Mouse (Mus musculus): Measurements from ENCODE around the gene Rps6ka1. TPM values are rescaled to one million over a fixed set of nuclear protein-coding genes. Genes with fewer than 3 reads are reported as not detected.

Rps6ka1 gene
- polyA plus RNA-seq, 2 experiments: 28.4 to 48.4 TPM

DNA sequence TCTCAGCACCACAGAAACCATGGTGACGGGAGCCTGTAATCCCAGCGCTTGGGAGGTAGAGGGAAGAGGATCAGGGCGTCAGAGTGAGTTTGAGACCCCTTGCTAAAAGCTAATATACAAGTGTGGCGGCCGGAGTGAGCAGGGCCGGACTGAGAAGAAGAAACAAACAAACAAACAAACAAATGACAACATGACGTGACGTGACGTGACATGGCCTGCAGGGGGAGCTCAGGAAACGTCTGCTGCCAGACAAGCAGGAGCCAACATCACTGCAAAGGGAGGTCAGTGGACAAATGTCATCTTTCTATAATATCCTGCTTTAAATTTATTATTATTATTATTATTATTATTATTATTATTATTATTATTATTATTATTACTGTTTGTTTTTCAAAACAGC, 51.0 kb downstream of the Rps6ka1 start:
- Histone ChIP-seq H3K36me3 (replicated peaks; ENCODE audit: control insufficient read depth, insufficient read depth, low read depth) (no peaks in the 10 kb centered on the region), H3K9me3 (ENCODE audit: control insufficient read depth, low read length) (no peaks in the 10 kb centered on the region), H3K27me3 (ENCODE audit: control insufficient read depth, insufficient read depth, low read length) (no peaks in the 10 kb centered on the region), H3K9ac (replicated peaks) (no peak overlapping the region), H3K27ac (no peak overlapping the region), H3K4me1 (replicated peaks; ENCODE audit: control insufficient read depth in 2 of 2, insufficient read depth in 2 of 2, low read length in 1 of 2) (no peaks in the 10 kb centered on the region), H3K4me2 (ENCODE audit: low read depth) (no peak overlapping the region), H3K4me3 (ENCODE audit: insufficient read depth in 1 of 2, low read depth in 2 of 2, low read length in 2 of 2) (no peak overlapping the region)
- peak in 1 of 3 experiments; percentile 59 for DNase-seq (ENCODE audit: low read depth in 3 of 3, low spot score in 3 of 3)
- ATAC-seq (ENCODE audit: insufficient read depth): peak; percentile 52; the same call in 1 of the 2 replicates
- 37% methylated on average over 10 of the region's 10 CpGs for WGBS (ENCODE audit: insufficient replicate concordance)
- TF ChIP-seq CTCF (IDR thresholded peaks at IDR 0.05; ENCODE audit: low read depth): peak; percentile 83
- no peak for TF ChIP-seq EP300 (IDR thresholded peaks at IDR 0.05; ENCODE audit: low read depth)

DNA sequence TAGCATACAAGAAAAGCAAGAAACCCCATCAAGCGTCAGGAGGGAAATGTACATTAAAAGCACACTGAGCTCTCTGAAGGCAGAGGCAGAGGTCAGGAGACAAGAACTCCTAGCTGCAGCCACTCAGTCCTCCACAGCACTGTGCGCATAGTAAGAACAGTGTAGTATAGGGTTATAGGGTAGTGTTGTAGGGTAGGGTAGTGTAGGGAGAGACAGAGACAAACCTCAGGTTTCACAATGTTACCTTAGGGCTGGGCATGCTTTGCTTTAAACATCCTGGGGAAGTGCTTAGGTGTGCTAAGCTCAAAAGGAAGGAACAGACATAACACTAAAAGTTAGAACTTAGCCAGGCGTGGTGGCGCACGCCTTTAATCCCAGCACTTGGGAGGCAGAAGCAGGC, 52.4 kb downstream of the Rps6ka1 start:
- Histone ChIP-seq H3K27me3 (ENCODE audit: control insufficient read depth, insufficient read depth, low read length) (no peaks in the 10 kb centered on the region), H3K36me3 (replicated peaks; ENCODE audit: control insufficient read depth, insufficient read depth, low read depth) (no peaks in the 10 kb centered on the region), H3K4me3 (ENCODE audit: insufficient read depth in 1 of 2, low read depth in 2 of 2, low read length in 2 of 2) (no peak overlapping the region), H3K9ac (replicated peaks) (no peak overlapping the region), H3K4me2 (ENCODE audit: low read depth) (no peak overlapping the region), H3K27ac (no peak overlapping the region), H3K4me1 (replicated peaks; ENCODE audit: control insufficient read depth in 2 of 2, insufficient read depth in 2 of 2, low read length in 1 of 2) (no peaks in the 10 kb centered on the region), H3K9me3 (ENCODE audit: control insufficient read depth, low read length) (no peaks in the 10 kb centered on the region)
- 80% methylated on average over 5 of the region's 5 CpGs for WGBS (ENCODE audit: insufficient replicate concordance)
- DNase-seq (ENCODE audit: low read depth in 3 of 3, low spot score in 3 of 3) (no peak), ATAC-seq (ENCODE audit: insufficient read depth) (no peak)
- no peak for TF ChIP-seq CTCF (IDR thresholded peaks at IDR 0.05; ENCODE audit: low read depth)
- no peak for TF ChIP-seq EP300 (IDR thresholded peaks at IDR 0.05; ENCODE audit: low read depth)

DNA sequence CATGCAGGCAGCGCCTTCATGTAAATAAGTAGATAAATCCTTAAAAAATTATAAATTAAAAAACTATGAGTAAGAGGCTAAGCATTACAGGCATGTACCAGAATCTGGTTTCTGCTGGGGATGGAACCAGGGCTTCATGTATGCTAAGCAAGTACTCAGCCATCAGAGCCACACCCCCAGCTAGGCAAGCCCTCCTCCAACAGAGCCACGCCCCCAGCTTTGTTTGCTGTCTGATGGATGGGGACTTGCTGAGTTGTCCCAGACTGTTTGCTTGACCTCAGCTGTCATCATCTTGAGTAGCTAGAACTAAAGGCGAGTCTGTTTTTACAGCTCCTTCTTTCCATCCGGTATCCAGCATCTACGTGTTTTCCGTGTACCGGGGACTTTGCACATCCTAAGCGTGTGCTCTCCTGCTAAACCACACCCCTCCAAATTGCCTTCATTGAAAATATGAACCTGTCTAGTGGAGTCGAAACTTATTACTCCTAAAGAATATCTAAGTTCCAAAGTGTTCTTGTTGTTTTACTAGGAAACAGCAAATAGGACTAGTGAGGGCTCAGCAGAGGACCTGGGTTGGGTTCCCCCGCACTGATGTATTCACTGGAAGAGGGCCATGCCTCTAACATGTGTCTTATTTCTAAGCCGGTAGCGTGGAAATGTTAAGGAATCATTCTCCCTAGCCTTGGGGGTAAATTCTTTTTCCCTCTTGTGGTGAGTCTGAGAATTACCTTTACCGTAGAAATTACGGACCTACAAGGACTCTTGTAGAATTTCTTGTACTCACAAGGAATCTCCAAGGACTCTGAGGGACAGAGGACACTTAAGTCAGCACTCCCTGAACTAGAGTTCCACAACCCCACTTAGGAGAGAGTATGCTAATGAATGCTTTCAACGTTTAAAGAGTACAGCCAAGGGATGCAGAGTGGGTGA, 54.4 kb downstream of the Rps6ka1 start:
- 69% methylated on average over 15 of the region's 15 CpGs for WGBS (ENCODE audit: insufficient replicate concordance)
- no peak for ATAC-seq (ENCODE audit: insufficient read depth)

DNA sequence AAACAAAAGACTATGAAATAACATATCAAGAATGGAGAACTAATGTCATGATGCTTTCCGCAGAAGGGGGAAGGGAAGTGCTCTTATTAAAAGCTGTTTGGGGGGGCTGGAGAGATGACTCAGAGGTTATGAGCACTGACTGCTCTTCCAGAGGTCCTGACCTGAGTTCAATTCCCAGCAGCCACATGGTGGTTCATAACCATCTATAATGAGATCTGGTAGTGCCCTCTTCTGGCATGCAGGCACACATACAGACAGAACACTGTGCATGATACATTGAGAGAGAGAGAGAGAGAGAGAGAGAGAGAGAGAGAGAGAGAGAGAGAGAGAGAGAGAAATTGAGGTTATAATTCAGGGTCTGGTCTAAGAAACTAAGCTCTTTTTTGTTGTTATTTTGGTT, 57.1 kb downstream of the Rps6ka1 start:
- TF ChIP-seq EP300 (IDR thresholded peaks at IDR 0.05; ENCODE audit: low read depth) (no peak), CTCF (IDR thresholded peaks at IDR 0.05; ENCODE audit: low read depth) (peak; percentile 26)
- Histone ChIP-seq H3K27me3 (ENCODE audit: control insufficient read depth, insufficient read depth, low read length) (no peaks in the 10 kb centered on the region), H3K9ac (replicated peaks) (no peak overlapping the region), H3K36me3 (replicated peaks; ENCODE audit: control insufficient read depth, insufficient read depth, low read depth) (no peaks in the 10 kb centered on the region), H3K27ac (no peak overlapping the region), H3K9me3 (ENCODE audit: control insufficient read depth, low read length) (no peaks in the 10 kb centered on the region), H3K4me3 (ENCODE audit: insufficient read depth in 1 of 2, low read depth in 2 of 2, low read length in 2 of 2) (no peak overlapping the region), H3K4me2 (ENCODE audit: low read depth) (no peak overlapping the region), H3K4me1 (replicated peaks; ENCODE audit: control insufficient read depth in 2 of 2, insufficient read depth in 2 of 2, low read length in 1 of 2) (peaks cover 12 to 19% of the 10 kb centered on the region in 2 experiments)
- no peak for DNase-seq (ENCODE audit: low read depth in 3 of 3, low spot score in 3 of 3)
- ATAC-seq (ENCODE audit: insufficient read depth): no peak
- WGBS (ENCODE audit: insufficient replicate concordance): 88% methylated on average over 1 of the region's 1 CpGs

More for the DNA sequence above, 54.4 kb downstream of the Rps6ka1 start:
- DNase-seq (ENCODE audit: low read depth in 3 of 3, low spot score in 3 of 3): no peak
- Histone ChIP-seq H3K4me1 (replicated peaks; ENCODE audit: control insufficient read depth in 2 of 2, insufficient read depth in 2 of 2, low read length in 1 of 2) (peaks cover 10 to 11% of the 10 kb centered on the region in 2 experiments), H3K36me3 (replicated peaks; ENCODE audit: control insufficient read depth, insufficient read depth, low read depth) (no peaks in the 10 kb centered on the region), H3K27ac (no peak overlapping the region), H3K9ac (replicated peaks) (no peak overlapping the region), H3K27me3 (ENCODE audit: control insufficient read depth, insufficient read depth, low read length) (no peaks in the 10 kb centered on the region), H3K4me3 (ENCODE audit: insufficient read depth in 1 of 2, low read depth in 2 of 2, low read length in 2 of 2) (no peak overlapping the region), H3K9me3 (ENCODE audit: control insufficient read depth, low read length) (no peaks in the 10 kb centered on the region), H3K4me2 (ENCODE audit: low read depth) (no peak overlapping the region)
- TF ChIP-seq CTCF (IDR thresholded peaks at IDR 0.05; ENCODE audit: low read depth) (0 out of 2 replicates have a peak, but pooled peaks have one; percentile 22), EP300 (IDR thresholded peaks at IDR 0.05; ENCODE audit: low read depth) (no peak)

DNA sequence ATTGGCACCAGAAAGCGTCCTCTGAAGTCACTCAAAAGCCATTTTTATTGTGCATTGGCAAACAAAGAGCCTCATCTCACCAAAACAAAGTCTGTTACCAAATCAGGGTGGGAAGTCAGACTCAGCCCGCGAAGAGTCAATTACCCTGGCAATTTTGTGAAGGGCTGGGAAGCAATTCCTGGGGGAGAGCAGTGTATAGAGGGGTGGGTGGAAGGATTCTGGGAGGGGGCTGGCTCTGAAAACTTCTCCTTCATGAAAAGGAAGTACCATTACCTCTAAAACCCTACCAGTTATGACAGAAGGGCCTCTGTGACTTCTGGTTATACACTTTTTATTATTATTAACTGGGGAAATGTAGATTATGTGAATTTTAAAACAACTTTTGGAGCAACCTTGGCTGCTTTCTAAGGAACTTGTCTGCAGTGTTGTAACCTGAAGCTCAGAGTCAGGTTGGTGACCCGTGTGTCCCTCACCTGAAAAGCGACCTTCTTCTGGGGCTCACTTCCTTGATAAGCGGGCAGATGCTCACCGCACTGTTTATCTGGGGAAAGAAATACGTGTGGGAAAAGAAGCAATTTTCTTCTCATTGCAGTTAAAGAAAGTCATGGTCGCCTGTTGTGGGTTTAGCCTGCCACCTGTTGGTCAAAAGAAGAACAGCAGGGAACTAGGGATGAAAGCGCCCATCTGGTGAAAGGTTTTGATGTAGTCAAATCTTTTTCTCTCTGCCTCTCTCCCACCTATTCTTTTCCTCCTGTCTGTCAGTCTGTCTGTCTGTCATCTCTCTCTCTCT, 58.1 kb downstream of the Rps6ka1 start:
- 7% methylated on average over 10 of the region's 10 CpGs for WGBS (ENCODE audit: insufficient replicate concordance)
- ATAC-seq (ENCODE audit: insufficient read depth): no peak
- peak; percentile 94 for TF ChIP-seq CTCF (IDR thresholded peaks at IDR 0.05; ENCODE audit: low read depth)
- no peak for TF ChIP-seq EP300 (IDR thresholded peaks at IDR 0.05; ENCODE audit: low read depth)
- peak in 2 of 3 experiments; percentile 44 to 60 for DNase-seq (ENCODE audit: low read depth in 3 of 3, low spot score in 3 of 3)
- Histone ChIP-seq H3K27ac (no peak overlapping the region), H3K4me3 (ENCODE audit: insufficient read depth in 1 of 2, low read depth in 2 of 2, low read length in 2 of 2) (no peak overlapping the region), H3K9me3 (ENCODE audit: control insufficient read depth, low read length) (no peaks in the 10 kb centered on the region), H3K4me2 (ENCODE audit: low read depth) (peak overlapping the region; percentile 40), H3K4me1 (replicated peaks; ENCODE audit: control insufficient read depth in 2 of 2, insufficient read depth in 2 of 2, low read length in 1 of 2) (peaks cover 12 to 19% of the 10 kb centered on the region in 2 experiments), H3K36me3 (replicated peaks; ENCODE audit: control insufficient read depth, insufficient read depth, low read depth) (no peaks in the 10 kb centered on the region), H3K27me3 (ENCODE audit: control insufficient read depth, insufficient read depth, low read length) (no peaks in the 10 kb centered on the region), H3K9ac (replicated peaks) (no peak overlapping the region)
